Mouse (Mus musculus) spleen, adult 2 months (tissue): ENCODE measurements around the gene Icosl. TPM values are rescaled to one million over a fixed set of nuclear protein-coding genes. Genes with fewer than 3 reads are reported as not detected.

Experiments used
- DNase-seq, 2 experiments: peaks; one replicate each; pipeline versions ENCODE4 v3.0.0 to v3.0.0-alpha.2; 2012 to 2021; ENCODE audit warnings: low spot score in 2 of 2, low read depth in 1 of 2
- H3K27ac ChIP-seq: fragments of 200-500 bp; 2 replicates; pipeline ENCODE4 v1.5.1; 2012; ENCODE audit warnings: low read length, inconsistent platforms; ENCODE audit not compliant: insufficient read depth
- H3K27me3 ChIP-seq: fragments of 200-500 bp; 2 replicates; pipeline ENCODE4 v1.6.1; 2012; ENCODE audit warnings: mild to moderate bottlenecking, moderate library complexity, low read length, inconsistent platforms; ENCODE audit not compliant: control insufficient read depth, insufficient read depth
- H3K36me3 ChIP-seq: fragments of 200-500 bp; 2 replicates; pipeline ENCODE4 v1.6.1; 2012; ENCODE audit warnings: mild to moderate bottlenecking, low read length, inconsistent platforms; ENCODE audit not compliant: control insufficient read depth, insufficient read depth
- H3K4me1 ChIP-seq: fragments of 200-500 bp; 2 replicates; pipeline ENCODE4 v1.6.1; 2011; ENCODE audit warnings: inconsistent platforms; ENCODE audit not compliant: control insufficient read depth, insufficient read depth, insufficient read length
- H3K4me3 ChIP-seq: fragments of 200-500 bp; 2 replicates; pipeline ENCODE4 v1.5.1; 2011; ENCODE audit warnings: mild to moderate bottlenecking, inconsistent platforms; ENCODE audit not compliant: insufficient read depth, insufficient read length; ENCODE audit errors: extremely low read depth
- CTCF ChIP-seq: fragments of 200-500 bp; IDR thresholded peaks from 2 replicates; pipeline ENCODE4 v1.5.1; 2011; ENCODE audit warnings: mild to moderate bottlenecking, inconsistent platforms; ENCODE audit not compliant: insufficient read depth, insufficient read length, insufficient replicate concordance; ENCODE audit errors: extremely low read depth
- POLR2A ChIP-seq: fragments of 200-500 bp; IDR thresholded peaks from 2 replicates; pipeline ENCODE4 v1.6.1; 2011; ENCODE audit warnings: low read depth, low read length, inconsistent platforms
- WGBS: fragments of 180-500 bp; shearing (Covaris S2); methylation state at CpG from one replicate; pipeline ENCODE4 v1.1.7; 2018; 5-methylcytosine and 5-hydroxymethylcytosine counted together
- polyA plus RNA-seq: library from polyadenylated mRNA; depleted of rRNA; stranded (reverse); fragments of >200 nt; gene quantifications from 2 replicates; pipeline ENCODE4 v1.2.3, GENCODE M21; 2012

Gene Icosl
- polyA plus RNA-seq, 1 experiment = 82.7 TPM

GRCm38 (mm10) chr10:78085711-78086110 is 16.6 kb downstream of the Icosl start:
- no peaks in the 10 kb centered on the region for H3K27me3 ChIP-seq
- H3K4me3 ChIP-seq = no peak overlapping the region
- TF ChIP-seq POLR2A (no peak), CTCF (no peak)
- DNase-seq = no peak
- WGBS = 75% methylated on average over 6 of the region's 6 CpGs
- peaks cover 34% of the 10 kb centered on the region for H3K4me1 ChIP-seq
- H3K27ac ChIP-seq = peak overlapping the region; percentile 96
- no peaks in the 10 kb centered on the region for H3K36me3 ChIP-seq

- Histone ChIP-seq H3K27ac (peak overlapping the region; percentile 96), H3K4me3 (peak overlapping the region; percentile 35; the same call in 1 of the 2 replicates), H3K27me3 (no peaks in the 10 kb centered on the region), H3K4me1 (peaks cover 38% of the 10 kb centered on the region), H3K36me3 (no peaks in the 10 kb centered on the region)
- peak; percentile 57 to 75 for DNase-seq
- WGBS = 11% methylated on average over 10 of the region's 10 CpGs
- TF ChIP-seq CTCF = no peak
These were observed 17.5 kb downstream of the Icosl start for GRCm38 (mm10) chr10:78086444-78087061.

- WGBS = 5% methylated on average over 6 of the region's 6 CpGs
- H3K36me3 ChIP-seq = no peaks in the 10 kb centered on the region
- peaks cover 42% of the 10 kb centered on the region for H3K4me1 ChIP-seq
- peak; percentile 71 to 82 for DNase-seq
- no peak for TF ChIP-seq CTCF
- peak; percentile 9; the same call in 1 of the 2 replicates for TF ChIP-seq POLR2A
- peak overlapping the region; percentile 96 for H3K27ac ChIP-seq
- H3K27me3 ChIP-seq = no peaks in the 10 kb centered on the region
- H3K4me3 ChIP-seq = peak overlapping the region; percentile 35; the same call in 1 of the 2 replicates
These were observed 18.0 kb downstream of the Icosl start for GRCm38 (mm10) chr10:78087101-78087511.

- Histone ChIP-seq H3K4me1 (peaks cover 47% of the 10 kb centered on the region), H3K27ac (peak overlapping the region; percentile 77), H3K27me3 (no peaks in the 10 kb centered on the region), H3K36me3 (no peaks in the 10 kb centered on the region), H3K4me3 (peak overlapping the region; percentile 31)
- peak in 1 of 2 experiments; percentile 44 for DNase-seq
- 24% methylated on average over 6 of the region's 6 CpGs for WGBS
- TF ChIP-seq CTCF (no peak), POLR2A (peak; percentile 11; the same call in 1 of the 2 replicates)
These were observed 21.1 kb downstream of the Icosl start for GRCm38 (mm10) chr10:78090246-78090645.

- DNase-seq = no peak
- H3K4me1 ChIP-seq = peaks cover 43% of the 10 kb centered on the region
- no peaks in the 10 kb centered on the region for H3K27me3 ChIP-seq
- peak overlapping the region; percentile 77 for H3K27ac ChIP-seq
- H3K36me3 ChIP-seq = no peaks in the 10 kb centered on the region
- TF ChIP-seq POLR2A (no peak), CTCF (no peak)
- WGBS = 71% methylated on average over 4 of the region's 4 CpGs
- H3K4me3 ChIP-seq = peak overlapping the region; percentile 31
These were observed 21.8 kb downstream of the Icosl start for GRCm38 (mm10) chr10:78090706-78091491.

DNA sequence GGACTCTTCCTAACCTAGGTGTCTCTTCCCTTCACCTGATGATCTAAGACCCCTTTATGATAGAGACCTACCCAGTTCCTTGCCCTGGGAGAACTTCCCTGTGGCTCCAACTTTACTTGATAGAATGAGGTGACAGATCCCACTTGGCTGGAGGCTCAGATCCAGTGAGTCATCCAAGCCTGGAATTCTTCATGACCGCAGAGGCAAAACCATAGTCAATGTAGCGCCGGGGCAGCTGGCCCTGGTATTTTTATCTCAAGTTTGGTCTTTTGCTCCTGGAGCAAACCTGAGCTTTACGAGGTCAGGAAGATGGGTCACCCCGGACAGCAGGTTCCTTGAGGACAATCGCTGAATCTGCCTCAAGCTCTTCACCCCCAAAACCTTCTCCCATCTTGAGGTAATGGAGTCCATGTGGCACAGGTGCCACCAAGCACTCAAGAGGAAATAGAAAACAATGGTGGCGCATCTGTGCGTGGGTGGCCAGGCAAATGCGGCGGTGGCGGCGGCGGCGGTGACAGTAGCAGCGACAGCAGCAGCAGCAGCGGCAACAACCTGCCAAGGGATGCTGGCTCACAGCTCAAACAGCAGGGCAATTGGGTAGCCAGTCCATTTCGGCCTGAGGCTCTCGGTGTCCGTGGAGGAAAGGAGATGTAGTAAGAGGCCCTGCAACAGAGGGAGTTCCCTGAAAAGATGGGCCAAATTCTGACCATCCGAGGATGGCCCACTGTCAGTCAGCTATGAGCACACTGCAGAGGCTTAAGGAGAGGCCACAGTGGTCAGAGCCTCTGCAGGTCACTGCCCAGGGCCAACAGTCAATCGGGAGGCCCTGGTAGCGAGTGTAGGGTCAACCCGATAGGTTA is 23.0 kb downstream of the Icosl start:
- Histone ChIP-seq H3K27ac (peak overlapping the region; percentile 79), H3K27me3 (no peaks in the 10 kb centered on the region), H3K4me3 (peak overlapping the region; percentile 42; the same call in 1 of the 2 replicates), H3K4me1 (peaks cover 38% of the 10 kb centered on the region), H3K36me3 (no peaks in the 10 kb centered on the region)
- TF ChIP-seq POLR2A (no peak; the same call in 1 of the 2 replicates), CTCF (no peak)
- WGBS = 62% methylated on average over 23 of the region's 23 CpGs
- peak; percentile 52 to 75 for DNase-seq

- peak overlapping the region; percentile 42; the same call in 1 of the 2 replicates for H3K4me3 ChIP-seq
- WGBS = 47% methylated on average over 13 of the region's 13 CpGs
- H3K36me3 ChIP-seq = no peaks in the 10 kb centered on the region
- H3K27me3 ChIP-seq = no peaks in the 10 kb centered on the region
- TF ChIP-seq CTCF (no peak), POLR2A (no peak)
- H3K4me1 ChIP-seq = peaks cover 35% of the 10 kb centered on the region
- DNase-seq = peak; percentile 91 to 94
- H3K27ac ChIP-seq = peak overlapping the region; percentile 79
These were observed 23.6 kb downstream of the Icosl start for GRCm38 (mm10) chr10:78092725-78093029.
